Mouse (Mus musculus) fibroblast of lung, adult 2 months (primary cell): ENCODE measurements around the gene Krtap1-4.
A peak's percentile ranks its signal among the peaks of the same experiment; 100 is the strongest.

ENCODE experiments used
- DNase-seq: peaks from one replicate; pipeline ENCODE4 v3.0.0-alpha.2; 2011; ENCODE audit warnings: low read depth

The Krtap1-4 gene

GRCm38 (mm10) chr11:99550765-99551164 lies 32.7 kb downstream of the Krtap1-4 start, which contains the start of gene Krtap3-3:
Gene Krtap3-3 (minus strand): TSS chr11:99550865.
- DNase-seq, result no peak

- no peak for DNase-seq
Observed at GRCm38 (mm10) chr11:99547892-99548291, 35.6 kb downstream of the Krtap1-4 start.

GRCm38 (mm10) chr11:99539721-99540120 lies 43.7 kb downstream of the Krtap1-4 start:
- DNase-seq, result peak; percentile 16
